Mouse (Mus musculus) CH12.LX (cell line): ENCODE results near the gene Ctnnd1.

Experiments
- CTCF ChIP-seq, 2 experiments: IDR thresholded peaks in 1 of 2; conservative IDR thresholded peaks in 1 of 2; 2 replicates each; pipeline ENCODE4 v1.5.1; 2011 to 2012; ENCODE audit warnings: low read depth in 2 of 2, low read length in 2 of 2, improper control_type of control experiment in 1 of 2, inconsistent platforms in 1 of 2, mild to moderate bottlenecking in 1 of 2, moderate library complexity in 1 of 2
- E2F4 ChIP-seq: IDR thresholded peaks from 2 replicates; pipeline ENCODE4 v1.6.1; 2011; ENCODE audit warnings: low read depth, low read length, improper control_type of control experiment; ENCODE audit not compliant: insufficient replicate concordance
- IRF4 ChIP-seq: IDR thresholded peaks from 2 replicates; pipeline ENCODE4 v1.6.1; 2014; ENCODE audit warnings: low read depth, mild to moderate bottlenecking, inconsistent platforms, low read length, improper control_type of control experiment
- MYC ChIP-seq: IDR thresholded peaks from 2 replicates; pipeline ENCODE4 v1.6.1; 2011; ENCODE audit warnings: low read depth, mild to moderate bottlenecking, improper control_type of control experiment, low read length
- POLR2A ChIP-seq: IDR thresholded peaks from 2 replicates; pipeline ENCODE4 v1.6.1; 2011; ENCODE audit warnings: low read depth, mild to moderate bottlenecking, improper control_type of control experiment, low read length
- POLR2AphosphoS2 ChIP-seq: IDR thresholded peaks from 2 replicates; pipeline ENCODE4 v1.6.1; 2011; ENCODE audit warnings: low read depth, low read length, improper control_type of control experiment
- USF1 ChIP-seq: IDR thresholded peaks from 2 replicates; pipeline ENCODE4 v1.6.1; 2014; ENCODE audit warnings: low read depth, mild to moderate bottlenecking, inconsistent platforms, low read length, improper control_type of control experiment
- USF2 ChIP-seq: conservative IDR thresholded peaks from 2 replicates; pipeline ENCODE4 v1.6.1; 2011; ENCODE audit warnings: low read depth, low read length, improper control_type of control experiment
- ZC3H11A ChIP-seq: IDR thresholded peaks from 2 replicates; pipeline ENCODE4 v1.6.1; 2012; ENCODE audit warnings: low read depth, mild to moderate bottlenecking, inconsistent platforms, low read length, improper control_type of control experiment
- ZKSCAN1 ChIP-seq: IDR thresholded peaks from 2 replicates; pipeline ENCODE4 v1.6.1; 2012; ENCODE audit warnings: low read depth, inconsistent platforms, low read length, improper control_type of control experiment, borderline replicate concordance

GRCm38 (mm10) chr2:84592801-84593200, 57.8 kb downstream of the Ctnnd1 start:
- TF ChIP-seq USF2 (no peak), CTCF (conservative IDR thresholded peaks at IDR 0.05 in 1 of 2, IDR thresholded peaks at IDR 0.05 in 1 of 2; ENCODE audit: low read depth in 2 of 2, low read length in 2 of 2) (no peak), USF1 (no peak), IRF4 (no peak), ZC3H11A (no peak), POLR2AphosphoS2 (no peak), E2F4 (no peak), POLR2A (no peak), ZKSCAN1 (no peak), MYC (no peak)
